Mouse (Mus musculus): Measurements from ENCODE around the gene Tom1l2.

GRCm38 (mm10) chr11:60351388-60351787 is 1.3 kb downstream of the Tom1l2 start:
- TF ChIP-seq POLR2A (IDR thresholded peaks at IDR 0.05; ENCODE audit: insufficient read length, low read depth) (no peak), MAX (IDR thresholded peaks at IDR 0.05; ENCODE audit: low read depth) (no peak), MYOG (IDR thresholded peaks at IDR 0.05; ENCODE audit: control insufficient read depth in 1 of 3, insufficient read depth in 1 of 3, insufficient read length in 2 of 3, low read depth in 2 of 3) (no peak), E2F4 (IDR thresholded peaks at IDR 0.05; ENCODE audit: insufficient read depth) (no peak), TCF12 (IDR thresholded peaks at IDR 0.05; ENCODE audit: insufficient read depth, poor library complexity, severe bottlenecking) (no peak), POLR2AphosphoS2 (IDR thresholded peaks at IDR 0.05; ENCODE audit: insufficient read length, low read depth) (no peak), USF1 (IDR thresholded peaks at IDR 0.05; ENCODE audit: low read depth) (no peak), SRF (IDR thresholded peaks at IDR 0.05; ENCODE audit: control insufficient read depth, insufficient read length, low read depth) (no peak), MYOD1 (IDR thresholded peaks at IDR 0.05; ENCODE audit: control insufficient read depth in 1 of 3, insufficient read length in 2 of 3, low read depth in 2 of 3) (no peak)
